Mouse (Mus musculus): ENCODE measurements at regions not wholly inside any gene's neighbourhood (a gene's known extent, or its start where the extent isn't known, plus 50 kb on each side); places are given as distances from the start of the nearest gene placed in this dataset.

DNA sequence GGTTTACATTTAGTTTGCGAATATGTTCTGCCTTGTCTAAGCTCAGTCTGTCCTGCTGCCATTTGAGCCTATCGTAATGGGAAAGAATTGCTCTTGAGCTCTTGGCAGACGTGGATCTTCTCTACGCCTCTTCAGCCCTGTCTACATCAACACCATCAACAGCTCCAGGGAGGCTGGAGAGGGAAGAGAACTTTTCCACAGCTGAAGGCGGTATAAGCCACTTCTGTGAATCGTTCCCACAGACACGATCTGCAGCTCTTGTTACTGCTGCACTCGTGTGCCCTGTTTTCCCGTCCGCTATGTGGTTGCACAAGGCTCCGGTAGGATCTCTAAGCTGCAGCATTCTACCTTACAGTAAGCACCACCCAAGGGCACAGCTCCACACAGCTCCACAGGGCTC lies 128.5 kb upstream of the Cadm1 start:
- peaks cover 23% of the 10 kb centered on the region for H3K4me1 ChIP-seq (ENCODE audit: control insufficient read depth, insufficient read depth, low read length)
- no peaks in the 10 kb centered on the region for H3K27me3 ChIP-seq (ENCODE audit: control insufficient read depth, insufficient read depth, low read length)
- no peak overlapping the region for H3K4me3 ChIP-seq (replicated peaks; ENCODE audit: low read length)
- WGBS: 89% methylated on average over 11 of the region's 11 CpGs
- ATAC-seq (ENCODE audit: low FRiP score, low read depth) (no peak), DNase-seq (ENCODE audit: low spot score) (no peak)
- H3K36me3 ChIP-seq (ENCODE audit: control insufficient read depth, insufficient read depth, low read length): no peaks in the 10 kb centered on the region
- no peak overlapping the region for H3K4me2 ChIP-seq (replicated peaks; ENCODE audit: low read depth, low read length, severe bottlenecking)
- no peak overlapping the region for H3K27ac ChIP-seq (replicated peaks; ENCODE audit: low read depth, low read length)
- no peak overlapping the region for H3K9ac ChIP-seq (ENCODE audit: low read depth, low read length, severe bottlenecking)
- TF ChIP-seq POLR2A (IDR thresholded peaks at IDR 0.05; ENCODE audit: borderline replicate concordance, extremely low read depth, insufficient read depth, insufficient read length): no peak
- no peaks in the 10 kb centered on the region for H3K9me3 ChIP-seq (ENCODE audit: control insufficient read depth, low read length)

DNA sequence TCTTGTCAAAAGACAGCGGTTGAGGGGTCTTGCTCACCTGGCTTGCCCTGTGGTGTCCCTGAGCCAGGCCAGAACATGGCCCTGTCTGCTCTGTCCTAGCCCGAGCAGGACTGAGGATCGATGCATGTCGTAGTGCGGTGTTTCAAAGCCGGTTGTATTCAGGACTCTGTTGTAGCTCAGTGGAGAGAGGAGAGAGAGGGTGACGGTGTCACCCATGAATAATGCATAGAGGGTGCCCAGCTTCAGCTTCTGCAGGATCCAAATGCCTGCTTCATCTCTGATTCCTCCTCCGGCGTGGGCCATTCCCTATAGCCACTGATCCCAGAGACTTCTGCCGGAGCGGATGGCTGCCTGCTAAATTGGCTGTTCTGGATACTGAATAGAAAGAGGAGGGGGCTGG lies 126.7 kb upstream of the Cadm1 start:
- Histone ChIP-seq H3K4me1 (ENCODE audit: control insufficient read depth, insufficient read depth, low read length) (peaks cover 33% of the 10 kb centered on the region), H3K9ac (ENCODE audit: low read depth, low read length, severe bottlenecking) (0 out of 2 replicates have a peak overlapping the region, but pooled peaks have one; percentile 3), H3K4me3 (replicated peaks; ENCODE audit: low read length) (no peak overlapping the region), H3K27me3 (ENCODE audit: control insufficient read depth, insufficient read depth, low read length) (no peaks in the 10 kb centered on the region), H3K36me3 (ENCODE audit: control insufficient read depth, insufficient read depth, low read length) (no peaks in the 10 kb centered on the region), H3K9me3 (ENCODE audit: control insufficient read depth, low read length) (no peaks in the 10 kb centered on the region), H3K4me2 (replicated peaks; ENCODE audit: low read depth, low read length, severe bottlenecking) (no peak overlapping the region), H3K27ac (replicated peaks; ENCODE audit: low read depth, low read length) (no peak overlapping the region)
- WGBS: 71% methylated on average over 11 of the region's 11 CpGs
- DNase-seq (ENCODE audit: low spot score) (no peak), ATAC-seq (ENCODE audit: low FRiP score, low read depth) (no peak)
- TF ChIP-seq POLR2A (IDR thresholded peaks at IDR 0.05; ENCODE audit: borderline replicate concordance, extremely low read depth, insufficient read depth, insufficient read length): no peak

GRCm38 (mm10) chr9:47404821-47405220 lies 125.2 kb upstream of the Cadm1 start:
- ATAC-seq (ENCODE audit: low FRiP score, low read depth): no peak
- H3K9ac ChIP-seq (ENCODE audit: low read depth, low read length, severe bottlenecking): no peak overlapping the region
- no peak overlapping the region for H3K27ac ChIP-seq (replicated peaks; ENCODE audit: low read depth, low read length)
- no peaks in the 10 kb centered on the region for H3K9me3 ChIP-seq (ENCODE audit: control insufficient read depth, low read length)
- H3K4me3 ChIP-seq (replicated peaks; ENCODE audit: low read length): no peak overlapping the region
- no peak for TF ChIP-seq POLR2A (IDR thresholded peaks at IDR 0.05; ENCODE audit: borderline replicate concordance, extremely low read depth, insufficient read depth, insufficient read length)
- peak; percentile 12 for DNase-seq (ENCODE audit: low spot score)
- peaks cover 28% of the 10 kb centered on the region for H3K4me1 ChIP-seq (ENCODE audit: control insufficient read depth, insufficient read depth, low read length)
- WGBS: 11% methylated on average over 3 of the region's 3 CpGs
- no peaks in the 10 kb centered on the region for H3K36me3 ChIP-seq (ENCODE audit: control insufficient read depth, insufficient read depth, low read length)
- H3K4me2 ChIP-seq (replicated peaks; ENCODE audit: low read depth, low read length, severe bottlenecking): no peak overlapping the region
- H3K27me3 ChIP-seq (ENCODE audit: control insufficient read depth, insufficient read depth, low read length): no peaks in the 10 kb centered on the region

- no peak for DNase-seq (ENCODE audit: low spot score)
- no peak for TF ChIP-seq POLR2A (IDR thresholded peaks at IDR 0.05; ENCODE audit: borderline replicate concordance, extremely low read depth, insufficient read depth, insufficient read length)
- H3K27me3 ChIP-seq (ENCODE audit: control insufficient read depth, insufficient read depth, low read length): no peaks in the 10 kb centered on the region
- H3K9me3 ChIP-seq (ENCODE audit: control insufficient read depth, low read length): no peaks in the 10 kb centered on the region
- no peak overlapping the region for H3K9ac ChIP-seq (ENCODE audit: low read depth, low read length, severe bottlenecking)
- H3K27ac ChIP-seq (replicated peaks; ENCODE audit: low read depth, low read length): no peak overlapping the region
- no peak for ATAC-seq (ENCODE audit: low FRiP score, low read depth)
- peaks cover 28% of the 10 kb centered on the region for H3K4me1 ChIP-seq (ENCODE audit: control insufficient read depth, insufficient read depth, low read length)
- H3K4me3 ChIP-seq (replicated peaks; ENCODE audit: low read length): no peak overlapping the region
- WGBS: 33% methylated on average over 4 of the region's 4 CpGs
- no peaks in the 10 kb centered on the region for H3K36me3 ChIP-seq (ENCODE audit: control insufficient read depth, insufficient read depth, low read length)
- H3K4me2 ChIP-seq (replicated peaks; ENCODE audit: low read depth, low read length, severe bottlenecking): no peak overlapping the region
These were observed 124.4 kb upstream of the Cadm1 start for GRCm38 (mm10) chr9:47405547-47405946.

GRCm38 (mm10) chr9:47407007-47407670 lies 122.8 kb upstream of the Cadm1 start:
- H3K4me1 ChIP-seq (ENCODE audit: control insufficient read depth, insufficient read depth, low read length): peaks cover 28% of the 10 kb centered on the region
- no peaks in the 10 kb centered on the region for H3K9me3 ChIP-seq (ENCODE audit: control insufficient read depth, low read length)
- ATAC-seq (ENCODE audit: low FRiP score, low read depth) (peak; percentile 84), DNase-seq (ENCODE audit: low spot score) (peak; percentile 84)
- no peak overlapping the region for H3K27ac ChIP-seq (replicated peaks; ENCODE audit: low read depth, low read length)
- no peak overlapping the region for H3K4me2 ChIP-seq (replicated peaks; ENCODE audit: low read depth, low read length, severe bottlenecking)
- no peak overlapping the region for H3K4me3 ChIP-seq (replicated peaks; ENCODE audit: low read length)
- 18% methylated on average over 7 of the region's 7 CpGs for WGBS
- no peak overlapping the region for H3K9ac ChIP-seq (ENCODE audit: low read depth, low read length, severe bottlenecking)
- 0 out of 2 replicates have a peak, but pooled peaks cover 5% of the 10 kb centered on the region for H3K27me3 ChIP-seq (ENCODE audit: control insufficient read depth, insufficient read depth, low read length)
- no peaks in the 10 kb centered on the region for H3K36me3 ChIP-seq (ENCODE audit: control insufficient read depth, insufficient read depth, low read length)
- no peak for TF ChIP-seq POLR2A (IDR thresholded peaks at IDR 0.05; ENCODE audit: borderline replicate concordance, extremely low read depth, insufficient read depth, insufficient read length)
